ENCODE assay signal across 8 mouse cellular contexts in the genomic region with DNA sequence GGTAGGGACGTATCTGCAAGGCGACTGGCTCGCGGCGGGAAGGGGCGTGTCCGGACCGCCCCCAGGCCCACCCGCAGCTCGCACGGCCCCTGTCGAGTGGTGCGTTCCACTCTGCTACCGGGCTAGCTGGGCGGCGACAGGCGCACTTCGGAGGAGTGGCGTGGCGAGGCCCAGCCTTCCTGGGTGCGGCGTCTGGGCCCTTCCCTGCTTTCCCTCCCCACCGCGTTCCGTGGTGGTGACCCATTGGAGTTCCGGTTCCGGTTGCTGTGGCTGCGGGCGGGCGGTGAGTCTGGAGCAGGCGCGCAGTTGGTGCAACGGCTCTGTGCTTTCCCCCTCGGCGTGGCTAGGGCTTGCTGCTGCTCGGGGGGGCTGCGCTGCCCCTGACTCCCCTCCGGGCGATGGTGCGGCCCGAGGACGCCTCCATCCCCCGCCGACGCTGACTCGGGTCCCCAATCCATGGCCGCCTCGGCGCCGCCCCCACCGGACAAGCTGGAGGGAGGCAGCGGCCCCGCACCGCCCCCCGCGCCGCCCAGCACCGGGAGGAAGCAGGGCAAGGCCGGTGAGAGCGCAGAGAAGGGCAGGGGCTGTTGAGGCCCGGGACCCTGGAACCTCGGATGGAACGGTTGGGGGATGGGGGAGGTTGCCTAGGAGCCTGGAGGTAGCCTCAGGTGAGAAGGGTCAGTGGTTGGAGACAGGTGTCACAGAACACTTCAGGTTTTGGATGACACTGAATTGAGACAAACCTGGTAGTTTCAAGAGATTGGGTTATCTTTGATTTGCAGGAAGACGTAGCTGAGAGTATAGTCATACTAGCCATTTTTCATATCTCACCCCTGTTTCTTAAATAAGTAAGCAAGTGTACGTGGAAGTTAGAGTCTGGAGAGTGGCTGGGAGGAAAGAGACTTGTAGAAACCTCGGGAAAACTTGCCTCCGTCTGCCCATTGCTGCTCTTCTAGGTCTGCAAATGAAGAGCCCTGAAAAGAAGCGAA. TPM values are rescaled to one million over a fixed set of nuclear protein-coding genes. Genes with fewer than 3 reads are reported as not detected.
A peak's percentile ranks its signal among the peaks of the same experiment; 100 is the strongest.
DNase-seq lines count a peak whose midpoint lies in the region; ATAC-seq lines count a peak whose summit lies in the region.

Gene Pygo2 (plus strand): TSS at position 44 of the 989 bp plus-strand sequence.

- peak within 1 kb of the TSS; percentile 81 for H3K4me2 ChIP-seq in hindbrain, embryonic 15.5 days

- peak; percentile 97 for ATAC-seq in hindbrain, embryonic 15.5 days (ENCODE audit: low FRiP score, low read depth)

- H3K4me3 ChIP-seq in hindbrain, embryonic 15.5 days = peak within 1 kb of the TSS; percentile 95
- peak within 1 kb of the TSS; percentile 71 for H3K4me3 ChIP-seq in macrophage (ENCODE audit: inconsistent target)

- H3K4me1 ChIP-seq in hindbrain, embryonic 15.5 days (replicated peaks) = peaks cover 20% of the 10 kb centered on the region

- peak within 1 kb of the TSS; percentile 92 for H3K27ac ChIP-seq in hindbrain, embryonic 15.5 days (replicated peaks)
- H3K27ac ChIP-seq in macrophage = no peak within 1 kb of the TSS

- peaks cover 26% of the 10 kb centered on the region for H3K36me3 ChIP-seq in hindbrain, embryonic 15.5 days
- H3K36me3 ChIP-seq in macrophage (ENCODE audit: inconsistent target) = peaks cover 38% of the 10 kb centered on the region; the same call in 1 of the 2 replicates

- H3K79me2 ChIP-seq in macrophage (ENCODE audit: inconsistent target) = peaks cover 27% of the 10 kb centered on the region

- WGBS in hindbrain, embryonic 15.5 days = 3% methylated on average over 67 of the region's 68 CpGs
- 2% methylated on average over 63 of the region's 68 CpGs for WGBS in macrophage (ENCODE audit: missing documents)

- peak; percentile 97 for DNase-seq in R1 (ENCODE audit: low read depth, low spot score)
- peak; percentile 92 to 95 for DNase-seq in cerebellum, postnatal 25 days
- DNase-seq in frontal cortex, postnatal 36 days (ENCODE audit: low spot score in 2 of 2) = peak; percentile 95 to 97
- peak; percentile 92 to 98 for DNase-seq in left cerebral cortex, adult 18-20 months (ENCODE audit: low spot score in 2 of 2)
- peak; percentile 99 for DNase-seq in right cerebral cortex, adult 18-20 months
- peak; percentile 87 for DNase-seq in urinary bladder, postnatal 10 days (ENCODE audit: low spot score)

- H3K9me3 ChIP-seq in hindbrain, embryonic 15.5 days = no peaks in the 10 kb centered on the region

- H3K9ac ChIP-seq in hindbrain, embryonic 15.5 days = peak within 1 kb of the TSS; percentile 98

- H3K27me3 ChIP-seq in hindbrain, embryonic 15.5 days = no peaks in the 10 kb centered on the region

RNA-seq across cellular contexts. Expression of gene Pygo2, which starts in this region (rescaled TPM):
- 43.1 and 45.8 TPM in 2 replicates for polyA plus RNA-seq in hindbrain, embryonic 15.5 days (2015; fragmentation: Nextera tagmentation; extraction: Ambion mirVana)
- 10 to 100 TPM; 57.2 to 66.1 TPM for total RNA-seq in left cerebral cortex, adult 18-20 months (2021)
- 10 to 100 TPM in 20 of 26 experiments, 1 to 10 TPM in 6; 4.4 to 47.1 (median 15.0) TPM for total RNA-seq in macrophage (2018; cell fraction: chromatin; rRNA removed)
- 10 to 100 TPM; 10.7 to 26.7 (median 19.6) TPM for total RNA-seq in macrophage (2018; cell fraction: cytosol; rRNA removed)
- 10 to 100 TPM in 24 of 26 experiments, 1 to 10 TPM in 2; 8.7 to 39.2 (median 17.9) TPM for total RNA-seq in macrophage (2018; cell fraction: nucleus; rRNA removed)
- polyA plus RNA-seq in macrophage (2018) = 7.7 to 18.5 TPM (median 16.4 TPM) in 3 replicates
